Mouse (Mus musculus) heart, embryonic 16.5 days (tissue): ENCODE results near the gene Hbs1l. TPM values are rescaled to one million over a fixed set of nuclear protein-coding genes. Genes with fewer than 3 reads are reported as not detected.

ENCODE experiments used
- polyA plus RNA-seq: library from polyadenylated mRNA; unstranded; fragments of >200 nt; fragmentation: Nextera tagmentation; extraction: Ambion mirVana; gene quantifications from 2 replicates; pipeline ENCODE4 v1.2.1, GENCODE M21; 2015

Hbs1l gene
- polyA plus RNA-seq, 1 experiment from 2014 or later = 73.1 TPM

Other genes with a start within 250 kb of the Hbs1l start
- gene Myb, start 135.0 kb upstream of the Hbs1l start, polyA plus RNA-seq = 6.3 and 15.9 TPM in 2 replicates
- 0.05 and 0.06 TPM in 2 replicates for gene Aldh8a1, start 81.3 kb downstream of the Hbs1l start, polyA plus RNA-seq